Mouse (Mus musculus) MEL (cell line): ENCODE results near the gene Il22ra1. TPM values are rescaled to one million over a fixed set of nuclear protein-coding genes. Genes with fewer than 3 reads are reported as not detected.

Experiments used
- DNase-seq: peaks from one replicate; pipeline ENCODE4 v3.0.0; 2011; ENCODE audit warnings: low read depth, low spot score
- H3K27ac ChIP-seq: 2 replicates; pipeline ENCODE4 v1.5.1; 2012; ENCODE audit warnings: low read depth, mild to moderate bottlenecking, control low read depth, low read length, moderate library complexity; ENCODE audit not compliant: control insufficient read depth
- H3K27me3 ChIP-seq, 2 experiments: fragments of 150-350 bp in 1 of 2; sonication (generic) in 1 of 2; 2 replicates each; pipeline ENCODE4 v1.6.1; 2012; ENCODE audit warnings: low read length in 2 of 2, mild to moderate bottlenecking in 2 of 2, improper control_type of control experiment in 1 of 2, moderate library complexity in 1 of 2; ENCODE audit not compliant: insufficient read depth in 2 of 2, control insufficient read depth in 1 of 2
- H3K36me3 ChIP-seq, 2 experiments: 2 replicates each; pipeline ENCODE4 v1.6.1; 2012 to 2014; ENCODE audit warnings: low read length in 2 of 2, improper control_type of control experiment in 1 of 2, inconsistent platforms in 1 of 2, mild to moderate bottlenecking in 1 of 2; ENCODE audit not compliant: insufficient read depth in 2 of 2, control insufficient read depth in 1 of 2
- H3K4me1 ChIP-seq, 2 experiments: fragments of 150-350 bp in 1 of 2; sonication (generic) in 1 of 2; 2 replicates each; pipeline ENCODE4 v1.6.1; 2012; ENCODE audit warnings: low read length in 2 of 2, improper control_type of control experiment in 1 of 2, mild to moderate bottlenecking in 1 of 2; ENCODE audit not compliant: insufficient read depth in 2 of 2, control insufficient read depth in 1 of 2
- H3K4me3 ChIP-seq, 2 experiments: fragments of 150-350 bp in 1 of 2; sonication (generic) in 1 of 2; 2 replicates each; pipeline ENCODE4 v1.5.1; 2012; ENCODE audit warnings: low read depth in 2 of 2, low read length in 2 of 2, mild to moderate bottlenecking in 2 of 2, moderate library complexity in 2 of 2, control low read depth in 1 of 2, improper control_type of control experiment in 1 of 2; ENCODE audit not compliant: control insufficient read depth in 1 of 2, insufficient read depth in 1 of 2
- H3K79me2 ChIP-seq: 2 replicates; pipeline ENCODE4 v1.6.1; 2012; ENCODE audit warnings: mild to moderate bottlenecking, low read length, moderate library complexity; ENCODE audit not compliant: control insufficient read depth, poor library complexity, insufficient read depth
- H3K9ac ChIP-seq: 2 replicates; pipeline ENCODE4 v1.6.1; 2012; ENCODE audit warnings: low read depth, mild to moderate bottlenecking, control low read depth, low read length, moderate library complexity; ENCODE audit not compliant: control insufficient read depth, poor library complexity, severe bottlenecking
- H3K9me3 ChIP-seq: fragments of 150-350 bp; sonication (generic); replicated peaks from 2 replicates; pipeline ENCODE4 v1.6.1; 2012; ENCODE audit warnings: mild to moderate bottlenecking, low read length, improper control_type of control experiment, moderate library complexity; ENCODE audit not compliant: insufficient read depth
- CHD1 ChIP-seq: IDR thresholded peaks from 2 replicates; pipeline ENCODE4 v1.6.1; 2012; ENCODE audit warnings: low read depth, mild to moderate bottlenecking, inconsistent platforms, low read length, improper control_type of control experiment
- CHD2 ChIP-seq: IDR thresholded peaks from 2 replicates; pipeline ENCODE4 v1.6.1; 2011; ENCODE audit warnings: low read length, improper control_type of control experiment
- E2F4 ChIP-seq: IDR thresholded peaks from 2 replicates; pipeline ENCODE4 v1.6.1; 2011; ENCODE audit warnings: low read depth, low read length, improper control_type of control experiment, borderline replicate concordance
- ELF1 ChIP-seq: IDR thresholded peaks from 2 replicates; pipeline ENCODE4 v1.6.1; 2014; ENCODE audit warnings: low read depth, mild to moderate bottlenecking, inconsistent platforms, low read length, improper control_type of control experiment, moderate library complexity
- EP300 ChIP-seq, 2 experiments: IDR thresholded peaks; 2 replicates each; pipeline ENCODE4 v1.6.1; 2011; ENCODE audit warnings: improper control_type of control experiment in 2 of 2, low read length in 2 of 2, low read depth in 1 of 2, mild to moderate bottlenecking in 1 of 2
- ETS1 ChIP-seq: IDR thresholded peaks from 2 replicates; pipeline ENCODE4 v1.6.1; 2012; ENCODE audit warnings: low read depth, mild to moderate bottlenecking, inconsistent platforms, low read length, improper control_type of control experiment, moderate library complexity
- GABPA ChIP-seq: IDR thresholded peaks from 2 replicates; pipeline ENCODE4 v1.6.1; 2012; ENCODE audit warnings: low read depth, mild to moderate bottlenecking, inconsistent platforms, low read length, improper control_type of control experiment, moderate library complexity
- HCFC1 ChIP-seq: IDR thresholded peaks from 2 replicates; pipeline ENCODE4 v1.6.1; 2012; ENCODE audit warnings: low read depth, mild to moderate bottlenecking, inconsistent platforms, low read length, improper control_type of control experiment, moderate library complexity
- JUND ChIP-seq: IDR thresholded peaks from 2 replicates; pipeline ENCODE4 v1.6.1; 2011; ENCODE audit warnings: low read depth, mild to moderate bottlenecking, improper control_type of control experiment, low read length
- MAFK ChIP-seq: IDR thresholded peaks from 2 replicates; pipeline ENCODE4 v1.6.1; 2011; ENCODE audit warnings: low read depth, mild to moderate bottlenecking, low read length, improper control_type of control experiment, borderline replicate concordance
- MAX ChIP-seq: IDR thresholded peaks from 2 replicates; pipeline ENCODE4 v1.6.1; 2011; ENCODE audit warnings: low read length, improper control_type of control experiment
- MAZ ChIP-seq: IDR thresholded peaks from 2 replicates; pipeline ENCODE4 v1.6.1; 2012; ENCODE audit warnings: low read depth, mild to moderate bottlenecking, inconsistent platforms, low read length, improper control_type of control experiment
- MEF2A ChIP-seq: IDR thresholded peaks from 2 replicates; pipeline ENCODE4 v1.6.1; 2014; ENCODE audit warnings: low read depth, mild to moderate bottlenecking, inconsistent platforms, low read length, improper control_type of control experiment; ENCODE audit not compliant: poor library complexity, insufficient replicate concordance, severe bottlenecking; ENCODE audit errors: extremely low read depth
- MYB ChIP-seq: IDR thresholded peaks from 2 replicates; pipeline ENCODE4 v1.6.1; 2011; ENCODE audit warnings: mild to moderate bottlenecking, low read depth, low read length, improper control_type of control experiment
- MYC ChIP-seq: IDR thresholded peaks from 2 replicates; pipeline ENCODE4 v1.6.1; 2011; ENCODE audit warnings: low read depth, mild to moderate bottlenecking, low read length, improper control_type of control experiment, moderate library complexity
- NELFE ChIP-seq: IDR thresholded peaks from 2 replicates; pipeline ENCODE4 v1.6.1; 2011; ENCODE audit warnings: low read depth, low read length, improper control_type of control experiment
- NRF1 ChIP-seq: IDR thresholded peaks from 2 replicates; pipeline ENCODE4 v1.6.1; 2014; ENCODE audit warnings: low read depth, mild to moderate bottlenecking, inconsistent platforms, low read length, improper control_type of control experiment, moderate library complexity; ENCODE audit not compliant: poor library complexity, insufficient read depth, severe bottlenecking
- POLR2A ChIP-seq, 2 experiments: IDR thresholded peaks; 2 replicates each; pipeline ENCODE4 v1.6.1; 2011 to 2012; ENCODE audit warnings: low read length in 2 of 2, mild to moderate bottlenecking in 2 of 2, control low read depth in 1 of 2, improper control_type of control experiment in 1 of 2, low read depth in 1 of 2, moderate library complexity in 1 of 2; ENCODE audit not compliant: control insufficient read depth in 1 of 2, insufficient read depth in 1 of 2, poor library complexity in 1 of 2
- POLR2AphosphoS5 ChIP-seq: IDR thresholded peaks from 2 replicates; pipeline ENCODE4 v1.6.1; 2012; ENCODE audit warnings: low read depth, borderline replicate concordance, mild to moderate bottlenecking, inconsistent platforms, low read length, moderate library complexity, mixed read lengths
- RAD21 ChIP-seq: IDR thresholded peaks from 2 replicates; pipeline ENCODE4 v1.6.1; 2011; ENCODE audit warnings: mild to moderate bottlenecking, low read depth, low read length, improper control_type of control experiment
- TBP ChIP-seq: IDR thresholded peaks from 2 replicates; pipeline ENCODE4 v1.8.0; 2011; ENCODE audit warnings: low read depth, low read length, improper control_type of control experiment
- TCF12 ChIP-seq: IDR thresholded peaks from 2 replicates; pipeline ENCODE4 v1.6.1; 2014; ENCODE audit warnings: low read depth, mild to moderate bottlenecking, inconsistent platforms, low read length, improper control_type of control experiment, moderate library complexity
- USF1 ChIP-seq: IDR thresholded peaks from 2 replicates; pipeline ENCODE4 v1.6.1; 2014; ENCODE audit warnings: low read depth, mild to moderate bottlenecking, inconsistent platforms, low read length, improper control_type of control experiment, moderate library complexity
- USF2 ChIP-seq, 2 experiments: IDR thresholded peaks; 2 replicates each; pipeline ENCODE4 v1.6.1; 2011 to 2012; ENCODE audit warnings: improper control_type of control experiment in 2 of 2, low read length in 2 of 2, borderline replicate concordance in 1 of 2, inconsistent platforms in 1 of 2, low read depth in 1 of 2, mild to moderate bottlenecking in 1 of 2; ENCODE audit not compliant: insufficient read depth in 1 of 2
- ZC3H11A ChIP-seq: IDR thresholded peaks from 2 replicates; pipeline ENCODE4 v1.6.1; 2012; ENCODE audit warnings: low read depth, mild to moderate bottlenecking, inconsistent platforms, low read length, improper control_type of control experiment
- ZMIZ1 ChIP-seq: IDR thresholded peaks from 2 replicates; pipeline ENCODE4 v1.6.1; 2012; ENCODE audit warnings: low read depth, mild to moderate bottlenecking, inconsistent platforms, low read length, improper control_type of control experiment, moderate library complexity
- ZNF384 ChIP-seq: IDR thresholded peaks from 2 replicates; pipeline ENCODE4 v1.6.1; 2012; ENCODE audit warnings: low read depth, mild to moderate bottlenecking, inconsistent platforms, low read length, improper control_type of control experiment
- polyA plus RNA-seq, 2 experiments: library from polyadenylated mRNA; stranded (reverse) in 1 of 2; unstranded in 1 of 2; fragments of >175 nt in 1 of 2; fragments of >200 nt in 1 of 2; gene quantifications; 2 replicates each; pipeline versions ENCODE4 v1.2.1 to v1.2.4; 2012; ENCODE audit warnings: low replicate concordance in 2 of 2, low read depth in 1 of 2; ENCODE audit not compliant: insufficient read length in 2 of 2, insufficient read depth in 1 of 2, missing spikeins in 1 of 2
- total RNA-seq: library from RNA; depleted of rRNA; stranded (reverse); fragments of 300-350 nt; gene quantifications from 2 replicates; pipeline ENCODE4 v1.2.3, GENCODE M21; 2012

The Il22ra1 gene
- total and polyA plus RNA-seq, 3 experiments: 0.03 TPM; not detected in 2

- Histone ChIP-seq H3K27ac (no peak overlapping the region), H3K9ac (no peak overlapping the region), H3K27me3 (peaks cover 2% of the 10 kb centered on the region in 2 experiments; a peak in 2 of 4 replicates), H3K4me3 (no peak overlapping the region), H3K79me2 (no peaks in the 10 kb centered on the region), H3K36me3 (no peaks in the 10 kb centered on the region), H3K9me3 (no peaks in the 10 kb centered on the region), H3K4me1 (no peaks in the 10 kb centered on the region)
- TF ChIP-seq CHD1: no peak
- TF ChIP-seq NRF1: no peak
- TF ChIP-seq GABPA: no peak
- no peak for TF ChIP-seq ZMIZ1
- TF ChIP-seq TCF12: no peak
- no peak for TF ChIP-seq MAX
- no peak for TF ChIP-seq MEF2A
- TF ChIP-seq RAD21: no peak
- TF ChIP-seq USF2 (IDR thresholded peaks at IDR 0.05; ENCODE audit: borderline replicate concordance in 1 of 2, insufficient read depth in 1 of 2, low read depth in 1 of 2, low read length in 2 of 2): no peak
- no peak for TF ChIP-seq HCFC1
- no peak for TF ChIP-seq EP300 (IDR thresholded peaks at IDR 0.05; ENCODE audit: low read depth in 1 of 2, low read length in 2 of 2)
- TF ChIP-seq E2F4: no peak
- TF ChIP-seq MAZ: no peak
- TF ChIP-seq POLR2AphosphoS5: no peak
- TF ChIP-seq POLR2A (IDR thresholded peaks at IDR 0.05; ENCODE audit: control insufficient read depth in 1 of 2, insufficient read depth in 1 of 2, low read depth in 1 of 2, low read length in 2 of 2, poor library complexity in 1 of 2): no peak
- no peak for TF ChIP-seq ZC3H11A
- TF ChIP-seq CHD2: no peak
- no peak for TF ChIP-seq USF1
- no peak for TF ChIP-seq ZNF384
- no peak for DNase-seq
Observed at GRCm38 (mm10) chr4:135738237-135738636, 10.3 kb downstream of the Il22ra1 start.

GRCm38 (mm10) chr4:135739148-135739547 is 11.2 kb downstream of the Il22ra1 start:
- H3K4me1 ChIP-seq: no peaks in the 10 kb centered on the region
- H3K36me3 ChIP-seq: no peaks in the 10 kb centered on the region
- H3K4me3 ChIP-seq: no peak overlapping the region
- no peaks in the 10 kb centered on the region for H3K9me3 ChIP-seq
- peaks cover 2 to 5% of the 10 kb centered on the region in 2 experiments; a peak in 2 of 4 replicates for H3K27me3 ChIP-seq
- H3K79me2 ChIP-seq: no peaks in the 10 kb centered on the region
- no peak for TF ChIP-seq MEF2A
- TF ChIP-seq HCFC1: no peak
- no peak for TF ChIP-seq NELFE
- no peak for TF ChIP-seq E2F4
- no peak for TF ChIP-seq ZMIZ1
- TF ChIP-seq JUND: no peak
- TF ChIP-seq TBP: no peak
- TF ChIP-seq ELF1: no peak
- TF ChIP-seq MYB: no peak
- TF ChIP-seq MAX: no peak
- TF ChIP-seq MYC: no peak
- TF ChIP-seq MAFK: no peak
- TF ChIP-seq TCF12: no peak
- TF ChIP-seq ETS1: no peak
- H3K9ac ChIP-seq: no peak overlapping the region
- H3K27ac ChIP-seq: no peak overlapping the region
- DNase-seq: no peak
